Mouse (Mus musculus): Measurements from ENCODE around the gene Iqcg.

GRCm38 (mm10) chr16:33043268-33043667, 12.8 kb downstream of the Iqcg start:
- TF ChIP-seq POLR2A (IDR thresholded peaks at IDR 0.05; ENCODE audit: low read depth, low read length) (no peak), CTCF (IDR thresholded peaks at IDR 0.05; ENCODE audit: extremely low read depth, insufficient read length, insufficient replicate concordance, low read depth, low read length) (no peak)

Measured in small intestine, adult 2 months (tissue).